In the genomic region with DNA sequence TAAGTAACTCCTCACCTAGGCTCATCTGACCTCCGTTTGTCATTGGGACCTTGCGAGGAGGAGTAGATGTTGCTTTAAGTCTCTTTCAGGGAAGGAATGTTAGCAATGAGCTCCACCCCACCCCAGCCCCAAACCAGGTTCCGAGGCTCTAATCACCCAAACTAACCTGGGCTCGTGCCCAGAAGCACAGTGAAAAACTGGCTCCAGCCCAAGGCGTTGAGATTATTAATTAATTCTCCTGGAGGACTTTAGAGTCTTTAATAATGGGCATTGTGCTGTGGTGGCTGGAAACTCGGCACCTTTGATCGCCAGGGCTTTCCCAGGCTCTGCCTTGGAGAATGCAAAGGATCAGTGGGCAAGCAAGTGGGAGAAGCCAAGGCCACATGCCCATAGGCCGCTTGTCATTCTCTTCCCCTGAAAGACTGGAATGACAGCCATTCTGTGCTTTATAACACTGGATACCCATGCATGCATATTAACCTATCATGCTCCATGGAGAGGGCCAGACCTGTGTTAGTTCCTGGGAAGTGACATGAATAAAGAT, we compare ENCODE assay signal across 9 mouse cellular contexts. TPM values are rescaled to one million over a fixed set of nuclear protein-coding genes. Genes with fewer than 3 reads are reported as not detected.
DNase-seq lines count a peak whose midpoint lies in the region; ATAC-seq and TF ChIP-seq lines count a peak whose summit lies in the region.
"Had no signal": no experiment of that assay in that cellular context is flagged by ENCODE, and none has a peak within 500 bp of the region (broad histone marks: within the 10 kb centered on the region; RNA-seq: fewer than 3 reads in every experiment).

No protein-coding gene starts in this region.

- H3K27me3 ChIP-seq in forebrain, embryonic 12.5 days: no peaks in the 10 kb centered on the region
- H3K27me3 ChIP-seq in forebrain, embryonic 10.5 days (ENCODE audit: poor library complexity, severe bottlenecking): no peaks in the 10 kb centered on the region
- no peaks in the 10 kb centered on the region for H3K27me3 ChIP-seq in lung, embryonic 15.5 days
- no peaks in the 10 kb centered on the region for H3K27me3 ChIP-seq in forebrain, embryonic 15.5 days

- TF ChIP-seq CTCF in left cerebral cortex, adult 2 months (IDR thresholded peaks at IDR 0.05): no peak

- peaks cover 11% of the 10 kb centered on the region for H3K4me1 ChIP-seq in forebrain, embryonic 12.5 days
- peaks cover 8% of the 10 kb centered on the region; the same call in 1 of the 2 replicates for H3K4me1 ChIP-seq in forebrain, embryonic 10.5 days
- peaks cover 10% of the 10 kb centered on the region; the same call in 1 of the 2 replicates for H3K4me1 ChIP-seq in lung, embryonic 15.5 days
- peaks cover 12% of the 10 kb centered on the region for H3K4me1 ChIP-seq in forebrain, embryonic 15.5 days
- H3K4me1 ChIP-seq: limb, embryonic 10.5 days had no signal

- no peaks in the 10 kb centered on the region for H3K9me3 ChIP-seq in forebrain, embryonic 12.5 days
- no peaks in the 10 kb centered on the region; the same call in 1 of the 2 replicates for H3K9me3 ChIP-seq in forebrain, embryonic 10.5 days
- no peaks in the 10 kb centered on the region for H3K9me3 ChIP-seq in lung, embryonic 15.5 days
- H3K9me3 ChIP-seq in forebrain, embryonic 15.5 days: no peaks in the 10 kb centered on the region
- H3K9me3 ChIP-seq: limb, embryonic 10.5 days had no signal

- peaks cover 22% of the 10 kb centered on the region for H3K36me3 ChIP-seq in forebrain, embryonic 12.5 days (replicated peaks)
- peaks cover 34% of the 10 kb centered on the region for H3K36me3 ChIP-seq in forebrain, embryonic 10.5 days (replicated peaks)
- H3K36me3 ChIP-seq in lung, embryonic 15.5 days: peaks cover 19% of the 10 kb centered on the region
- peaks cover 17% of the 10 kb centered on the region for H3K36me3 ChIP-seq in forebrain, embryonic 15.5 days

- H3K9ac ChIP-seq in forebrain, embryonic 12.5 days: no peak overlapping the region
- no peak overlapping the region for H3K9ac ChIP-seq in lung, embryonic 15.5 days
- H3K9ac ChIP-seq in forebrain, embryonic 15.5 days (replicated peaks): no peak overlapping the region

- DNase-seq in forebrain, embryonic 10.5 days (ENCODE audit: extremely low spot score, low spot score): no peak
- DNase-seq in lung, postnatal 14 days: no peak
- DNase-seq in kidney, postnatal 36 days: peak; percentile 88 to 93
- DNase-seq in left cerebral cortex, adult 2 months (ENCODE audit: extremely low spot score in 1 of 2, low spot score in 2 of 2): no peak
- no peak for DNase-seq in retina, embryonic 14.5 days (ENCODE audit: low spot score)

- 45% methylated on average over 8 of the region's 8 CpGs for WGBS in forebrain, embryonic 12.5 days
- whole genome bisulfite sequencing in forebrain, embryonic 10.5 days: 80% methylated on average over 8 of the region's 8 CpGs
- WGBS in lung, embryonic 15.5 days: 49% methylated on average over 8 of the region's 8 CpGs
- 25% methylated on average over 8 of the region's 8 CpGs for WGBS in forebrain, embryonic 15.5 days

- H3K27ac ChIP-seq in forebrain, embryonic 12.5 days: peak overlapping the region; percentile 74
- no peak overlapping the region for H3K27ac ChIP-seq in forebrain, embryonic 10.5 days
- peak overlapping the region; percentile 24; the same call in 1 of the 2 replicates for H3K27ac ChIP-seq in lung, embryonic 15.5 days
- peak overlapping the region; percentile 55 for H3K27ac ChIP-seq in forebrain, embryonic 15.5 days (replicated peaks)
- no peak overlapping the region for H3K27ac ChIP-seq in left cerebral cortex, adult 2 months
- H3K27ac ChIP-seq: limb, embryonic 10.5 days had no signal

- H3K4me2 ChIP-seq in forebrain, embryonic 12.5 days: no peak overlapping the region
- H3K4me2 ChIP-seq in lung, embryonic 15.5 days: peak overlapping the region; percentile 20; the same call in 1 of the 2 replicates
- no peak overlapping the region for H3K4me2 ChIP-seq in forebrain, embryonic 15.5 days (replicated peaks)

- H3K4me3 ChIP-seq in forebrain, embryonic 12.5 days (replicated peaks): no peak overlapping the region
- H3K4me3 ChIP-seq in forebrain, embryonic 10.5 days: no peak overlapping the region
- no peak overlapping the region for H3K4me3 ChIP-seq in lung, embryonic 15.5 days
- H3K4me3 ChIP-seq in forebrain, embryonic 15.5 days: no peak overlapping the region
- H3K4me3 ChIP-seq in left cerebral cortex, adult 2 months: no peak overlapping the region
- H3K4me3 ChIP-seq: limb, embryonic 10.5 days had no signal

- intact Hi-C loops in left cerebral cortex, adult 2 months (cut with DNase I): no loop called here

- peak; percentile 11; the same call in 1 of the 2 replicates for ATAC-seq in forebrain, embryonic 12.5 days (ENCODE audit: low FRiP score)
- ATAC-seq in lung, embryonic 15.5 days (ENCODE audit: borderline replicate concordance, extremely low read depth, low FRiP score, low TSS enrichment): no peak
- peak; percentile 76 for ATAC-seq in forebrain, embryonic 15.5 days (replicated peaks)

RNA-seq across cellular contexts. Expression of gene Tkt, which starts 17.4 kb away (rescaled TPM):
- 273 and 274 TPM in 2 replicates for polyA plus RNA-seq in forebrain, embryonic 12.5 days (2016; fragmentation: Nextera tagmentation; extraction: Ambion mirVana)
- polyA plus RNA-seq in forebrain, embryonic 10.5 days (2016; fragmentation: Nextera tagmentation; extraction: Ambion mirVana): 338 and 351 TPM in 2 replicates
- 281 and 289 TPM in 2 replicates for polyA plus RNA-seq in lung, embryonic 15.5 days (2015; fragmentation: Nextera tagmentation; extraction: Ambion mirVana)
- 327 and 333 TPM in 2 replicates for polyA plus RNA-seq in forebrain, embryonic 15.5 days (2015; fragmentation: Nextera tagmentation; extraction: Ambion mirVana)
- 100 to 1,000 TPM; 160 to 180 TPM for total RNA-seq in left cerebral cortex, adult 2 months (2021)

RNA-seq across cellular contexts. Expression of gene Cacna1d, which starts 39.5 kb away (rescaled TPM):
- 1.9 and 2.7 TPM in 2 replicates for polyA plus RNA-seq in forebrain, embryonic 12.5 days (2016; fragmentation: Nextera tagmentation; extraction: Ambion mirVana)
- 1.3 TPM in 2 replicates for polyA plus RNA-seq in forebrain, embryonic 10.5 days (2016; fragmentation: Nextera tagmentation; extraction: Ambion mirVana)
- polyA plus RNA-seq in lung, embryonic 15.5 days (2015; fragmentation: Nextera tagmentation; extraction: Ambion mirVana): 7.1 and 8.9 TPM in 2 replicates
- 7.1 and 8.2 TPM in 2 replicates for polyA plus RNA-seq in forebrain, embryonic 15.5 days (2015; fragmentation: Nextera tagmentation; extraction: Ambion mirVana)
- total RNA-seq in left cerebral cortex, adult 2 months (2021): 10 to 100 TPM; 52.3 to 56.0 TPM

RNA-seq across cellular contexts. Expression of gene Dcp1a, which starts 51.5 kb away (rescaled TPM):
- polyA plus RNA-seq in forebrain, embryonic 12.5 days (2016; fragmentation: Nextera tagmentation; extraction: Ambion mirVana): 31.5 and 31.7 TPM in 2 replicates
- 33.8 and 34.9 TPM in 2 replicates for polyA plus RNA-seq in forebrain, embryonic 10.5 days (2016; fragmentation: Nextera tagmentation; extraction: Ambion mirVana)
- 24.6 and 26.7 TPM in 2 replicates for polyA plus RNA-seq in lung, embryonic 15.5 days (2015; fragmentation: Nextera tagmentation; extraction: Ambion mirVana)
- polyA plus RNA-seq in forebrain, embryonic 15.5 days (2015; fragmentation: Nextera tagmentation; extraction: Ambion mirVana): 19.2 and 21.2 TPM in 2 replicates
- 10 to 100 TPM; 21.4 to 24.3 TPM for total RNA-seq in left cerebral cortex, adult 2 months (2021)

Comparison
In these comparisons a context has a peak if more than half of its experiments do, and no peak if none do; other contexts are left out.
1. H3K27ac ChIP-seq: peak in forebrain, embryonic 12.5 days (single experiment), lung, embryonic 15.5 days (single experiment) and forebrain, embryonic 15.5 days (single experiment); none in forebrain, embryonic 10.5 days (single experiment) and left cerebral cortex, adult 2 months (single experiment).
2. DNase-seq: peak in kidney, postnatal 36 days (2 of 2); none in forebrain, embryonic 10.5 days (single experiment), lung, postnatal 14 days (single experiment), left cerebral cortex, adult 2 months (0 of 2) and retina, embryonic 14.5 days (single experiment).